Mouse (Mus musculus): ENCODE results near the gene Siva1. TPM values are rescaled to one million over a fixed set of nuclear protein-coding genes. Genes with fewer than 3 reads are reported as not detected.

Gene Siva1
- polyA plus RNA-seq, 1 experiment from 2014 or later = 106 TPM

GRCm38 (mm10) chr12:112605766-112606165, 38.7 kb upstream of the Siva1 start:
- Histone ChIP-seq H3K9me3 (replicated peaks) (no peaks in the 10 kb centered on the region), H3K36me3 (replicated peaks) (0 out of 2 replicates have a peak, but pooled peaks cover 11% of the 10 kb centered on the region), H3K4me1 (replicated peaks) (0 out of 2 replicates have a peak, but pooled peaks cover 4% of the 10 kb centered on the region), H3K4me3 (replicated peaks) (no peak overlapping the region), H3K9ac (no peak overlapping the region), H3K27me3 (no peaks in the 10 kb centered on the region), H3K27ac (replicated peaks) (no peak overlapping the region), H3K4me2 (no peak overlapping the region)
- WGBS (ENCODE audit: insufficient replicate concordance) = 31% methylated on average over 6 of the region's 6 CpGs
- ATAC-seq (ENCODE audit: insufficient read depth) = peak; percentile 45; the same call in 1 of the 2 replicates

DNA sequence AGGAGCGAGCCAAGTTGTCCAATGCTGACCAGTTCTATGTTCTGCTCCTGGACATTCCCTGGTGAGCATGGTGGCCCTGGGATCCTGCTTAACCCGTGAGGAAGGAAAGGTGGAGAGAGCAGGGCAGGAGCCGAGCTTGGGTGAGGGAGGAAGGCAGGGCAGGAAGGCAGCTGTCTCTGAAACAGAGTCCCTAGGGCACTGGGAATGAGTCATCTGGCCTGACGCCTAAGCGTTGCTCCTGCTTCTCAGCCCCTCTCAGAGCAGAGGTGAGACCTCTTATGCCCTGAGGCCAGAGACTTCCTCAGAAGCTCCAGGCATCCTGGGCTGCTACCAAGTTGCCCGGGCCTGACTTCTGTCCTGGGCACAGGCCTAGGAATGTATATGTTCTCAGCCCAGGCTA, 37.5 kb upstream of the Siva1 start:
- H3K27ac ChIP-seq (replicated peaks) = no peak overlapping the region
- no peak for ATAC-seq (ENCODE audit: insufficient read depth)
- H3K4me3 ChIP-seq (replicated peaks) = no peak overlapping the region
- H3K4me2 ChIP-seq = no peak overlapping the region
- H3K4me1 ChIP-seq (replicated peaks) = 0 out of 2 replicates have a peak, but pooled peaks cover 4% of the 10 kb centered on the region
- WGBS (ENCODE audit: insufficient replicate concordance) = 72% methylated on average over 6 of the region's 6 CpGs
- no peak overlapping the region for H3K9ac ChIP-seq
- H3K27me3 ChIP-seq = no peaks in the 10 kb centered on the region
- H3K9me3 ChIP-seq (replicated peaks) = no peaks in the 10 kb centered on the region
- 0 out of 2 replicates have a peak, but pooled peaks cover 13% of the 10 kb centered on the region for H3K36me3 ChIP-seq (replicated peaks)

DNA sequence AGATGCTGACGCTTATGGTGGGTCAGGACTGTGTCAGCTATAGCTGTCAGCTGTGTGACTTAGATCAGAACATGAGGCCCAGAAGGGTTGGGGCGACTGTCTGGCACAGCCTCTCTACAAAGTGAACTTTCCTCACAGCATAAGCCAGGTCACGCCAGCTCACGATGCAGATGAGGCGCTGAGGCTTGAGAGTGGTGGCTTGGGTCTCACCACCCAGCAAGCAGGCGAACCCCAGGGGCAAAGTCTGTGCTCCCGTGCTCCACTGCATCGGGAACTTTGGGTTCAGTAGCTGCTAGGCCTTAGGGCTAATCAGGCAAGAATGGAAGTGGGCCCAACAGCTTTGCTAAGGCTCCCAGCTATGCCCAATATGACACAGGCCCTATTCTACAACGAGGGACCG, 35.4 kb upstream of the Siva1 start:
- Histone ChIP-seq H3K4me2 (no peak overlapping the region), H3K9ac (no peak overlapping the region), H3K27me3 (no peaks in the 10 kb centered on the region), H3K27ac (replicated peaks) (no peak overlapping the region), H3K36me3 (replicated peaks) (peaks cover 12% of the 10 kb centered on the region; the same call in 1 of the 2 replicates), H3K4me3 (replicated peaks) (no peak overlapping the region), H3K4me1 (replicated peaks) (0 out of 2 replicates have a peak, but pooled peaks cover 4% of the 10 kb centered on the region), H3K9me3 (replicated peaks) (no peaks in the 10 kb centered on the region)
- no peak for ATAC-seq (ENCODE audit: insufficient read depth)
- WGBS (ENCODE audit: insufficient replicate concordance) = 72% methylated on average over 10 of the region's 10 CpGs

DNA sequence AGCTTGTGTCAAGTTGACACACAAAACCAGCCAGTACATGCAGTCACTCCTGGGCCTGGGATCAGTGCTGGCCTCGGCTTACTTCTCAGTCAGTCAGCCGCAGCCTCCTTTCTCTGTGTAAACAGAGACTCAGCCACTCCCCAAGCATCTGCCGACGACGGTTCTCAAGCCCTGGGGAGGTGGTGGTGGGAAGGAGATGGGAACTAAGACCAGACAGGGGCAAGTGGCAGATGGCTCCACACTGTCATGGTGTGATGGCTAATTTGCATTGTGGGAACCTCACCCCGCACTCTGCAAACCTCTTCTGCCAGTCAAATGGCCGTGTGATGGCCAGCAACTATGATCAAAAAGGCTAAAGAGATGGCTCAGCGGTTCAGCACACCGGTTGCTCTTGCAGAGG, 27.8 kb upstream of the Siva1 start:
- no peak overlapping the region for H3K4me2 ChIP-seq
- no peak for ATAC-seq (ENCODE audit: insufficient read depth)
- H3K4me3 ChIP-seq (replicated peaks) = no peak overlapping the region
- 55% methylated on average over 9 of the region's 9 CpGs for WGBS (ENCODE audit: insufficient replicate concordance)
- no peaks in the 10 kb centered on the region for H3K9me3 ChIP-seq (replicated peaks)
- peaks cover 38% of the 10 kb centered on the region for H3K4me1 ChIP-seq (replicated peaks)
- H3K9ac ChIP-seq = no peak overlapping the region
- peaks cover 29% of the 10 kb centered on the region for H3K27me3 ChIP-seq
- no peak overlapping the region for H3K27ac ChIP-seq (replicated peaks)
- peaks cover 12% of the 10 kb centered on the region; the same call in 1 of the 2 replicates for H3K36me3 ChIP-seq (replicated peaks)

DNA sequence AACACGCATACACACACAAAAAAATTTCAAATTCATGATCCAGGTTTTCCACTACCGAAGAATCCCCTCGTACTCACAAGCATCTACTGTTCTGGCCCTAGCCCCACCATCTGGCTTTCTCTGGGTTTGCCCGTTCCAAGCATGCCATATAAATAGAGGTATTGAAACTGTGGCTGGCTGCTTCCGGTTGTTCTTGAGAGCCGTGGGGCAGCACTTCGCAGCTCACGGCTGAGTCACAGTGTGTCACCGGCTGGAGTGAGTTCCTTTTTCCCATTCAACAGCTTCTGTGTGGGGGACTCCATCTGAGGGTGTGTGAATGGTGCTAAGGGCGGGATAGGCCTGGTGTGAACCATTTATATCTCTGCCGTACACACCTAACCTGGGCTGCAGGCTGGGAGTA, 27.3 kb upstream of the Siva1 start:
- Histone ChIP-seq H3K4me1 (replicated peaks) (peaks cover 38% of the 10 kb centered on the region), H3K36me3 (replicated peaks) (peaks cover 9% of the 10 kb centered on the region; the same call in 1 of the 2 replicates), H3K4me3 (replicated peaks) (no peak overlapping the region), H3K27ac (replicated peaks) (no peak overlapping the region), H3K9ac (no peak overlapping the region), H3K4me2 (no peak overlapping the region), H3K9me3 (replicated peaks) (no peaks in the 10 kb centered on the region), H3K27me3 (peaks cover 33% of the 10 kb centered on the region)
- ATAC-seq (ENCODE audit: insufficient read depth) = no peak
- WGBS (ENCODE audit: insufficient replicate concordance) = 39% methylated on average over 11 of the region's 11 CpGs

- ATAC-seq (ENCODE audit: insufficient read depth) = peak; percentile 19; the same call in 1 of the 2 replicates
- Histone ChIP-seq H3K27ac (replicated peaks) (peak overlapping the region; percentile 69; the same call in 1 of the 2 replicates), H3K36me3 (replicated peaks) (0 out of 2 replicates have a peak, but pooled peaks cover under 1% of the 10 kb centered on the region), H3K4me1 (replicated peaks) (peaks cover 42% of the 10 kb centered on the region), H3K9me3 (replicated peaks) (no peaks in the 10 kb centered on the region), H3K27me3 (peaks cover 38% of the 10 kb centered on the region), H3K4me2 (no peak overlapping the region), H3K9ac (0 out of 2 replicates have a peak overlapping the region, but pooled peaks have one; percentile 4), H3K4me3 (replicated peaks) (no peak overlapping the region)
- WGBS (ENCODE audit: insufficient replicate concordance) = 9% methylated on average over 8 of the region's 8 CpGs
Observed at GRCm38 (mm10) chr12:112617898-112618380, 26.5 kb upstream of the Siva1 start.

DNA sequence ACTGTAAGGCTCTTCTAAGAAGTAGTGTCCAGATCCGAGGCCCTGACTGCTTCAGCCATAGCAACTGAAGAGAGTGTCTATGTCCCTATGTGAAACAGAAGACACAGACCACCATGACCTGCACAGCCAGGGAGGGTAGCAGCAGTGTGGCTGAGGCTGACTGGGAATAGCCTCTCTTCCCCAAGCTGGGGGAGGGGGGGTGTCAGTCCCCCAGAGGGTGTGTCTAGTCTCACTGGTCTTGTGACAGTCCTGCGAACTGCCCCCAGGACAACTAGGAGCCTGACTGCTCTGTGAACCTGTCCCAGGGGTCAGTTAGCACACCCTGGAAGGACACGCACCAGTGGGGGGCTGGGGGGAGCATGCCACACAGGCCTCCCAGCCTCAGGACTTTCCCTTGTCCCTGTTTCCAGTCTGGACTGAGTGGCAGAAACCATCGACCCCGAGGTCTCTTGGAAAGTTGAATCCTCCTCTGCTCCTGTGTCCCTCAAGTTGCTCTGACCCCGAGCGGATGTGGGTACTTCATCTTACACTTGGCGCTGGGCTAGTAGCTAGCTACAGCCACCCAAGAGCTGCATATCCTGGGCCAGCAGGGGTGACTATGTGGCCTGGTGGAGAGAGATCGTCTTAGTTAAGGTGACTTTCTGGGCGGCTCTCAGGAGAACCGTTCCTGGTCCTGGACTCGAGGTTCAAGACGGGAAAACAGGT, 25.3 kb upstream of the Siva1 start:
- Histone ChIP-seq H3K4me2 (peak overlapping the region; percentile 79), H3K9me3 (replicated peaks) (no peaks in the 10 kb centered on the region), H3K4me1 (replicated peaks) (peaks cover 53% of the 10 kb centered on the region), H3K9ac (0 out of 2 replicates have a peak overlapping the region, but pooled peaks have one; percentile 52), H3K36me3 (replicated peaks) (no peaks in the 10 kb centered on the region), H3K27ac (replicated peaks) (peak overlapping the region; percentile 69), H3K4me3 (replicated peaks) (peak overlapping the region; percentile 56), H3K27me3 (peaks cover 38% of the 10 kb centered on the region)
- WGBS (ENCODE audit: insufficient replicate concordance) = 8% methylated on average over 13 of the region's 13 CpGs
- no peak for ATAC-seq (ENCODE audit: insufficient read depth)

DNA sequence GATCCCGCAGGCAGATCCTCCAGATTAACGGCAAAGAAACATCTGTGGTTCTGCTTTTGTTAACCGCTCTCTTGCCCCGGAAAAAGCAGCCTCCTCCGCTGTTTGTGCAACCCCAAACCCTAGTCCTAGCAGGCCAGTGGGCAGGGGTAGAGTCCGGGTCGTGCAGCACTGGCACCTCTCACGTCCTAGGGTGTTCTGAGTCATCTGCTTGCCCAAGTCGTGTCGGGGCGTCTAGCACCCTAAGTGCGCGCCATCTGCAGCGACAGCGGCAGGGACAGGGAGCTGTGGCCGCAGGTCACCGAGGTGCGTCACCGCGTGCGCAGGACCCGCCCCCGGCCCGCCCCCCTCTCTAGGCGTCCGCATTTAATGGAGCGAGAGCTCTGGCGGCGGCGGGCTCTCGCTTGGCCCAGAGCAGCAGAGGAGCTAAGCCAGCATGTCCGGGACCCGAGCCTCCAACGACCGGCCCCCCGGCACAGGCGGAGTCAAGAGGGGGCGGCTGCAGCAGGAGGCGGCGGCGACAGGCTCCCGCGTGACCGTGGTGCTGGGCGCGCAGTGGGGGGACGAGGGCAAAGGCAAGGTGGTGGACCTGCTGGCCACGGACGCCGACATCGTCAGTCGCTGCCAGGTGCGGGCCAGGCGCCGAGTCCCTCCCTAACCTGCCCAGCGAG, 24.7 kb upstream of the Siva1 start, which contains the start of gene Adssl1:
Gene Adssl1 (plus strand): TSS at position 360 of the 668 bp plus-strand sequence.
- under 1% methylated on average over 56 of the region's 56 CpGs for WGBS (ENCODE audit: insufficient replicate concordance)
- ATAC-seq (ENCODE audit: insufficient read depth) = peak; percentile 54
- peak within 1 kb of the TSS; percentile 56 for H3K4me3 ChIP-seq (replicated peaks)
- H3K27ac ChIP-seq (replicated peaks) = peak within 1 kb of the TSS; percentile 69
- H3K4me2 ChIP-seq = peak within 1 kb of the TSS; percentile 79
- no peaks in the 10 kb centered on the region for H3K9me3 ChIP-seq (replicated peaks)
- H3K4me1 ChIP-seq (replicated peaks) = peaks cover 53% of the 10 kb centered on the region
- no peaks in the 10 kb centered on the region for H3K36me3 ChIP-seq (replicated peaks)
- peaks cover 38% of the 10 kb centered on the region for H3K27me3 ChIP-seq
- peak within 1 kb of the TSS; percentile 52 for H3K9ac ChIP-seq

DNA sequence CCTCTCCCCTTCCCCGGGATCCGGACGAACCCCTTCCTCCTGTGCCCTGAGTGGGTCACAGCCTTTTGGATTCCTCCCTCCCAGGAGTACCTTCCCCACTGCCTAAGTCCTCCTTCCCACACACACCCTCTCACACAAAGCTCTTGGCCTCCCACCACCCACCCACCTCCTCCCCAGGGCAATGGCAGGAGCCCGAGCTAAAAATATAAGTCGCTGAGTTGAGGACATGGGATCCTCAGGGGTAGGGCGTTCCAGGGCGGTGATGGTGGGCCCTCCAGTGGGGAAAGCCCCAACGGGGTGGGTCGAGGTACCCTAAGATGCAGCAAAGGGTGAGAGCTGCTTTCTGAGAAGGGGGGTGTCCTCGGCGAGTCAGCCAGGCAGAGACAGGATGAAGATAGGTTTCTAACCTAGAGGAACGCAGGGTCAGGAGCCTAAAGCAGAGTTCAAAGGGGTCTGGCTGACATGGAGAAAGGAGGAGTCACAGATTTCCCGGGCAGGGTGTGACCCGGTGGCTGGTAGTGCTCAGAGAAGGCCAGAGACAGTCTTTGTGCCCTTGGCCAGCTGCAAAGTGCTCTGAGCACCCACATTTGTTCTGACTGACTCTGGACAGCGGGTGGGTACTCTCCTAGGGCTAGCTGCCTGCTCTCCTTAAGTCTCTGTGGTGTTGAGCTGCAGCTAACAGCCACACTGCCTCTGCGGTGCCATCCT, 24.0 kb upstream of the Siva1 start:
- Histone ChIP-seq H3K4me1 (replicated peaks) (peaks cover 53% of the 10 kb centered on the region), H3K4me2 (peak overlapping the region; percentile 79), H3K36me3 (replicated peaks) (no peaks in the 10 kb centered on the region), H3K27ac (replicated peaks) (peak overlapping the region; percentile 69), H3K27me3 (peaks cover 38% of the 10 kb centered on the region), H3K9ac (peak overlapping the region; percentile 52), H3K9me3 (replicated peaks) (no peaks in the 10 kb centered on the region), H3K4me3 (replicated peaks) (peak overlapping the region; percentile 56)
- no peak for ATAC-seq (ENCODE audit: insufficient read depth)
- WGBS (ENCODE audit: insufficient replicate concordance) = 11% methylated on average over 16 of the region's 16 CpGs

- 39% methylated on average over 3 of the region's 3 CpGs for WGBS (ENCODE audit: insufficient replicate concordance)
Observed at GRCm38 (mm10) chr12:112621900-112622299, 22.6 kb upstream of the Siva1 start.

More at GRCm38 (mm10) chr12:112621900-112622299, 22.6 kb upstream of the Siva1 start:
- Histone ChIP-seq H3K4me1 (replicated peaks) (peaks cover 57% of the 10 kb centered on the region), H3K9me3 (replicated peaks) (no peaks in the 10 kb centered on the region), H3K9ac (no peak overlapping the region), H3K4me3 (replicated peaks) (no peak overlapping the region), H3K27me3 (peaks cover 38% of the 10 kb centered on the region), H3K27ac (replicated peaks) (no peak overlapping the region), H3K4me2 (no peak overlapping the region), H3K36me3 (replicated peaks) (no peaks in the 10 kb centered on the region)
- no peak for ATAC-seq (ENCODE audit: insufficient read depth)
